Mouse (Mus musculus) ES-E14 (cell line): Measurements from ENCODE around the gene Rpgrip1.

Experiments
- CHD2 ChIP-seq: IDR thresholded peaks from 2 replicates; pipeline ENCODE4 v1.6.1; 2014; ENCODE audit warnings: mild to moderate bottlenecking, low read depth, low read length, inconsistent platforms
- MAFK ChIP-seq: IDR thresholded peaks from 2 replicates; pipeline ENCODE4 v1.6.1; 2014; ENCODE audit warnings: mild to moderate bottlenecking, low read depth, low read length, inconsistent platforms; ENCODE audit not compliant: insufficient read depth
- ZC3H11A ChIP-seq: IDR thresholded peaks from 2 replicates; pipeline ENCODE4 v1.6.1; 2012; ENCODE audit warnings: low read depth, mild to moderate bottlenecking, inconsistent platforms, low read length, borderline replicate concordance

- TF ChIP-seq ZC3H11A (no peak), MAFK (no peak), CHD2 (no peak)
These were observed 87.6 kb downstream of the Rpgrip1 start for GRCm38 (mm10) chr14:52198141-52198540.
